Mouse (Mus musculus) embryo, embryonic 9.5 days (tissue): ENCODE results near the gene Fgfr2.
A peak's percentile ranks its signal among the peaks of the same experiment; 100 is the strongest.

Experiments used
- DNase-seq: peaks from one replicate; pipeline ENCODE4 v3.0.0-alpha.2; 2017; ENCODE audit errors: extremely low spot score

The Fgfr2 gene

DNA sequence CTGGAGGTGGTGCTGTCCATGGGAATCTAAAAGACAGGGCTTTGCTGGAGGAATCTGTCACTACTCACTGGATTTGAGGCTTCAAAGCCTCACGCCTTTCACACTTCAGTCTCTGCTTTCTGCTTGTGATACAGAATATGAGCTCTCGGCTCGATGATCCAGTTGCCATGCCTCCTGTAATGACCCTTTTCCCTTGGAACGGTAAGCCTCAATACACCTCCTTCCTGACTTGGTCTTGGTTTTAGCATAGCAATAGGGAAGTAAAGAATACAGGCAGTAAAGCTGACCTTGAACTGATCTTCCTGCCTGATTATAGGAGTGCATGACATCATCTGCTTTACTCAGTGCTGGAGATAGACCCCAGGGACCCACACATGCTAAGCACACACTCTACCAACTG is 1017.8 kb downstream of the Fgfr2 start:
- no peak for DNase-seq

DNA sequence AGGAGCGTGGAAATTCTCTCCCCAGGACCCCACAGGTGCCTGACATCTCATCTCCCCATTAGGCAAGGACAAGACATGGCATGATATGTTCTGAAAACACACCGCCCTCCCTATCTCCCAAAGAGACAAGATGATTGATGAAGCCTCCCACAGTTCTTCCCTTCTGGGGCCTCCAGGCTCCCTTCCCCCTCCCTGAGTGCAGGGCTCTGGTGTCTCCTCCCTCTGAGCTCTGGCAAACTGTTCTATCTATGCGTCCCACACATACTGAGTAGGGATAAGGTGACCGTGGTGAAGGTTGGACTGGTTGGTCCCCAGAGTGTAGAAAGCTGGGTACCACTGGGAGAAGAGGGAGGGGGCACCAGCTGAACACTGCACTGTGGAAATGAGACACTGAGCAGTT is 1024.7 kb downstream of the Fgfr2 start:
- no peak for DNase-seq

DNA sequence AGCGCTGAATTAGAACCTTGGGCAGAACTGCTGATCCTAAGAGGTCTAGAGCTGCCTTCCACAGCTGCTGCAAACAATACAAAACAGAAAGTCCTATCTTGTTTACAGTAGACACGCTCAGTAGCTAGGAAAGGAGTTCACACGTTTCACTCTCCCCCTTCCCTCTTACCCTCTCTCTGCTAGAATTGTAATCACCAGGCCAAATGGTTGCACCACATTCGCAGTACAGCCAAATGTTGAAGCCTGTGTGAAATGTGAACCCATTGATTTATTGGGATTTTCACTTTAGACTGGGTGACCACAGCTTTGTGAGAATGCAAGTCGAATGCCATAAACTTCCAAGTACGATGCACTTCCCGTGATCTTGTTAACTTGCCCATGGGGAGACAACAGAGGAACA is 1028.5 kb downstream of the Fgfr2 start:
- DNase-seq: no peak

DNA sequence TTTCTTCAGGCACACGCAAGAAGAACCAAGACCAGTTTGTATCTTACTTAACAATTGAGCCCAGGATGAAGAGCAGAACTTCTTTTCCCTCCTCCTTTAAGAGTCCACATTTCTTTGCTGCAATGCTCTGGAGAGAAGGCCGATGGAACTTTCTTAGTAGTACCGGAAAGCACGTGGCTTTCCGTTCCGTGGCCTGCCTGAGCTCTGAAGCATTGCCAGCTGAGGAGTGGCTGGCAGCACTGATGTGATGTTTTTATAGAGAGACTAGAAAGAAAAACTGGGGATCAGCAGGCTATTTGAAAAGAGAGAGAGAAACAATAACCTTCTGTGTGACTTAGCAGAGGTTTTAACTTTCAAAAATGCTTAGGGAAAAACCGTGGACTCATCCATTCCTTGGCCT is 1031.6 kb downstream of the Fgfr2 start:
- DNase-seq: no peak

DNA sequence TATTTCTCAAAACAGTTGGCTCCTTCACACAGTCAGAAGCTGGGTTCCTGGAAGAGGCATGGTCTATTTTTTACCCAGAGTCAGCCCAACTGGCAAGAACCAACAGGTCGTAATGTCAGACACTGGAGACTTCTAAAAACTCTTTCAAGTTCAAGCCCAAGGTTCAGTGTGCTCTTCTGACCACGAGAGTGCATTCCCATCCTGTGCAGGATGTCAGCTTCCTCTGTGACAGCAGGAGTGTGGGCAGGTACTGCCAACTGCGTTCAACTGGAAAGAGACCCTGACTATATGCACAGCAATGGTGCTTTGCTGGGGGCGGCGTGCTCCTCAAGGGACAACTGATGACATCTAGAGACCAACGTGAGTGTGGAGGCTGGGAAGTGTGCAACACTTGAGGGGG is 1034.5 kb downstream of the Fgfr2 start:
- no peak for DNase-seq

DNA sequence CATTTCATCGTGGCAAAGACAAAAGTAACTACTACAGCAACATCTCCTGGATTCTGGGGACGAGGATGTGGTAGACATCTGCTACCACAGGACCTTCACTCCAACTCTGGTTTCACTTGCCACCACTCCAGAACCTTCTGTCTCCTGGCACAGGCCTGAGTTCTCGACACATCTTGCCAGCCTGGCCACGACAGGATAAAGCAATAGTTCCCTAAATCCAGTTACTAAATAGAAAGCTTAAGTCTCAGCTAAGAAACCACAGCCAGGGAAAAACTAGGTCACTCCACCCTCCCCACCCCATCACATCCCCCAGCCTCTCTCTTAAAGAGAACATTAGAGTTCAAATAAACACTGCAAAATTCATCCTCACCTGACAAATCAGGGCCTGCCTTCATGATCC is 1035.0 kb downstream of the Fgfr2 start:
- DNase-seq: no peak

DNA sequence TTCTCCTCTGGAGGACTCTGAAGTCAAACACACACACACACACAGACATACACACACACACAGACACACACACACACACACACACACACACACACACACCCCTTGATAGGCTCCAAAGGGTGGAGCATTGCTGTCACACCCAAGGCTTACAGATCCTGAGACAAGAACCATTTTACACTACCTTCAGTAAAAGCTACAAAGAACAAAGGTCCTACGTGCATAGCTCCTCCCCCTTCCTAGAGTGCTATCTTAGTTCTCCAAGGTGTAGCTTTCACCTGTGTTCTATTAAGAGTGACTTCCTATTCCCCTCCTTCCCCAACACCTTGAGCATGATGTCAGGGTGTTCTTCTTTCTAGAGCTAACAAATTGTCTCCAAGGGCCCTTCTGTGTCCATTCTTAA is 1047.3 kb downstream of the Fgfr2 start:
- no peak for DNase-seq

DNA sequence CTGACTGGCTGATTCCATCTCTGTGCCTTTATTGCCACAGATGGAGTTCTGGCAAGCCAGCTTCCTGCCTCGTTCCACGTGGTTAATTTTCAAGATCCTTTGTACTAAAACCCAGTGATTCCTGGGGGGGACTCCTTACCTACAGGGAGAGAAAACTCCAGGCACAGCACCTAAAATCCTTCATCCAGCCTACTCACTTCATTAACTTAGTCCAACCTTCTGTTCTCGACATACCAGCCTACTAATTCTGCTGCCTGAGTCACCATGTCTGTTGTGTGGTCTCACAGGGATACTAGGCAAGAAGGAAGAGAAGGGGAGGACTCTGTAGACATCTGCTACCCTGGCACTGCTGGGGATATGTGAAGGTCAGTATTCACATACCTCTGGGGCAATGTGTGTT is 1048.6 kb downstream of the Fgfr2 start:
- no peak for DNase-seq

DNA sequence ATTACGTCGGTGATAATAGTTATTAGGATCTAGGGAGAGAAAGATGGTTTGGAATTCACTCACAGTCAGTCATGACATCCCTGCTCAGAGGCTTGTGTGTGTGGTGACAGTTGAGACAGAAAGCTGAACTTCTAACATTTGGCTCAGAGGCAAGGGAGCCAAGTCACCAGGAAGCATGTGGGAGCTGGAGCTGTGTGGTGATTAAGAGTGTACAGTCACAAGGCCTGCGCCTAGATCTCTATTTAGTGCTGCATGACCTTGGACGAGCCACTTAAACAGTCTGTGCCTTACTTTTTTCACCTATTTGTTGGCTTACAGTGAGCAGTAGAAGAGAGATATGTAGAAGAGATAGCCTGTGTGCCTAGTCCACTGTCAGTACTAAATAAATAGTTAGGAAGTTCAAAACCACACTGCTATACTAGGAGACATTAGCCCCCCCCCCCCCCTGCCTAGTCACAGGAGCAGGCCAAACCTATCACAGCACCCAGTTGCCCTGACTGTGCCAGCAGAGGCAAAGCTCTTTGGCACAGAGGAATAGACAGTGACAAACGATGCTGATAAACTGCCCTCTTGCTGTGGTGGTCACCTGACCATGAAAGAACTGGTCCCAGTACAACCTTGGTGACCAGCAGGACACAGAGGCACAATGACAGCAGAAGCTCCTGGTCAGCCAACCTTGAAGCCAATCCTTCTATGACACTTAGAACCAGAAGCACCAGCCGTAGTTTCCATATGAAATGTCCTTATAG is 1052.1 kb downstream of the Fgfr2 start:
- no peak for DNase-seq

DNA sequence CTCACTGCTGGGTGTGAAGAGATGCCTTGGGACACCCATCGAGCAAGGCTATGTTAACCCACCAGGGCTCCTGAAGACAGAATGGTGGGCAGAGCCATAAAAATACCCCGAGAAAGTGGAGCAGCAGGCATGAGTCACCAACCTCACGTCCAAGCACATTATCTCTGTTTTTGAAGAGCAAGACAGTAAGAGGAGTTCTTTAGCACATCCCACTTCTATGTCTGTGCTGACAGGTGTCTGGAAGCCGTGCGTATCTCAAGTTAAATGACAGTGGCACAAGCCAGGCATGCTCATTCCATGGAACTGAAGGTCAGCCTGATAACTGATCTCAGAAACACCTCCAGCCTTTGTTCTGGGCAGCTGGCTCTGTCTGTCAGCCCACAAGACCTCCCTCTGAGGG is 1055.2 kb downstream of the Fgfr2 start:
- no peak for DNase-seq

DNA sequence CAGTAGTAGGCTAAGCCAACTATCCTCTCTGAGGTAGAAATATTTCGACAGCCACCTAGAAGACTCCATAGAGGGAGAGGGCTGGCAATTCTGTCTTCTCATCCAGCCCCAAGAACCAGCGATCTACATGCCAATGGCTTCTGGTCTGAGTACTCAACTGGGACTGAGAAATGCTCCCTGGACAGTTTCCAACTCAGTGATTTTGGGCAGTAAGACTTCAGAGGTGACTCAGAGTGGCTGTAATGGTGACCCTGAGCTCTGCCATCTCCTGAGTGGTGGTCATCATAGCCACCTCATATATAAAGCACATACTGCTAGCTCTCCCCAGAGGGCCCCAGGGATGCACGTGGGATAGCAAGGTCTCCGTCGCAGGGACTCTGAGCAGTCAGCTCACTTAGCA is 1055.6 kb downstream of the Fgfr2 start:
- DNase-seq: no peak

DNA sequence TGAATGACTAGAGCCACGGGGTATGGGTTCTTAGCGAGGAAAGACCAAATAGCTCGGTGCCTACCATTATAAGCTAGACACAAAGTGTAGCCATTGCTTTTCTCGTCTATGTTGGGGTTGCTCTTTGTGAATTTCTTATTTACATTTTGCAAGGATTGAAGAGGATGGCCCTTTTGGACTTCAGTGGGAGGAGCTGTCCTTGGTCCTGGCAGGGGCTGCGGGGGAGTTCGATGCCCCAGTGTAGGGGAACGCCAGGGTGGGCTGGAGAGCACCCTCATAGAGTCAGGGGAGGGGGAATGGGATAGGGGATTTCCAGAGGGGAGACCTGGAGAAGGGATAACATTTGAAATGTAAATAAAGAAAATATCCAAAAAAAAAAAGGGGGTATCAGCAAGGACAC is 1063.0 kb downstream of the Fgfr2 start:
- no peak for DNase-seq

DNA sequence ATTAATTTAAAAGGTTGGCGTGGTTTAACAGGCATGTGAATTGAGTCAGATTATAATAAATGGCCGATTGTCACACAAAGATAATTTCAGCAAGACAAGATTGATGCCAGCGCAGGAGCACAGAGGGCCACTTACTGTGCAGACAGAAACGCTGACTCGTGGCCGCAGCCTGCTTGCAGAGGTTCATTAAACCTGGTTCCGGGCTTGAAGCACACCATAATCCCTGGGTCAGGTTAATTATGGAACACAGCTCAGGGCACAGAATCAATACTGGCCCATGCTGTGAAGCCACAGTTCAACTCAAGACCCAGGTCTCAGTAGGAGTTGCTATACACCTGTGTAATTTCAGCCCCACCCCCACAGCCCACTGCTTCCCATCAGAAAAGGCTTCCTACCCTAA is 1066.6 kb downstream of the Fgfr2 start:
- DNase-seq: no peak

DNA sequence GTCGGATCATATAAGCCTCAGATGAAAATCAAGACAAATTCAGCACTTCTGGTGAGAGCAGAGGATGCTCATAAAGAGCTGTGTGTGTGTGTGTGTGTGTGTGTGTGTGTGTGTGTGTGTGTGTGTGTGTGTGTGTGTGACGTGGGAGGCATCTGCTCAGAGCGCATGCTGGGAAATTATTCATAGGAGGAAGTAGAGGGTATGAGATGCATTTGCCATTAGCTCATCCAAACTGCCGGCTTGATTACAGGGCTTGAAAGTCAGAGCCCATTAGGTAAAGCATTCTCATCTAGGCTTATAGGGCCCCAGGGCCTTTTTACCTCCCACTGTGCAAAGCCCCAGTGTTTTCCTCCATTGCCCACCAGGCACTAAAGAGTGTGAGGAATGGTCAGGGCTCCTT is 1076.5 kb downstream of the Fgfr2 start:
- DNase-seq: no peak

DNA sequence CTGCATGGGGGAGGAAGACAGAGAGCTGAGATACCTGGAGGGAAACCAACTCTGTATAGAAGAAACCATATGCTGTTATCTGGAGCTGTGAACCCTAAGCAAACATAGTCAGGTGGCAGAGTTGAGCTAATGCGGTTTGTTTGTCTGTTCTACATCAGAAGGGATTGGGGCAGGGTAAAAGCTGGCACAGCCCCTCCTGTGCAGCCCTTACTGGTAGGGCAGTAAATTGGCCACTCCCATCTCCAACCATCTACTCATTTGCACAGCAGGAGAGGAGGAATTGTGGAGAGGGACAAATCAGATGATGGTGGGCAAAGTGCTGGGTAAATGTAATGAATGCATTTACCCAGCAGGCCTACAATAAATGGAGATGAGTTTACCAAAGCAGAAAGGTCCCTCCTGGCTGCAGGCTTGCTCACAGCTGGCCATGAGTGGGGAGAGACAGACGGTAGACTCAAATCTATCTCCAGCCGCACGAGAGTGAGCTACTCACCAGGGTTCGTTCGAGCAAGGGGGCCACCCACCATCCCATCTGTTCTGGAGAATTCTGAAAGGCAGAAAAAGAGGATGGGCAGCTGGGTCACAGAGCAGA is 1091.1 kb downstream of the Fgfr2 start:
- no peak for DNase-seq

DNA sequence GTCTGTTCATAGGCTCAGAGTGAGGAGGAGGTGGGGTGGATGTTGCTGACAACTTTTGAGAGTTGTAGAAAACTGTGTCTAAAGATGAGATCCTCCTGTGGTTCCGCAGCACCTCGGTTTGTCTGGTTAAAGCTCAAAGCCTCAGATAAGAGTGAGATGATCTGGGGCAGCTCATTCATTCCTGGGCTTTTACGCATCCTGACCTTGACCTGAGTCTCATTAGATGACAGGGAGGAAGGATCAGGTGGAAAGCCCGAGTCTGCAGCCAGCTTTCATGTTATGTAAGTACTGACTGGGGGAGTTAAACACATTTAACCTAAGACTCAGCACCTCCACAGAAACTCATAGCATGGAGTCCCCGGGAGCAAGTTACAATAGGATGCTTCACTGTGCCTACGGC is 1096.5 kb downstream of the Fgfr2 start:
- DNase-seq: no peak

DNA sequence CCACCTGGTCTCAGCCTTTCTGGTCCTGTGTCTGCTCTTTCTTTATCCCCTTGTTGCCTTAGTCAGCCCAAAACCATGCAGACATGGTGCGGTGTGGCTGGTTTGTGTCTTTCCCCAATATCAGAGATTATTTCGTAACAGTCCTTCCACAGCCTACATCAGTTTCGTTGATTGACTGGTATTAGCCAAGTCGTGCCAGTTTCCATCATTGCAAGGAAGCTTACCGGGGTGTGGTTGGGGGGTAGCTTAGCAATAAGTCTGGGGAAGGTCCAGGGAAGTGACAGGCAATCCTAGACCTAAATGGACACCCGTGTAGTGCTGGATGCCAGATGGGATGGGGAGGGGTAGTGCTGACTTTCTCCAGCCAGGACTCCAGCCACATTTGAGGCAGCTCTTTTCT is 1097.6 kb downstream of the Fgfr2 start:
- DNase-seq: no peak

DNA sequence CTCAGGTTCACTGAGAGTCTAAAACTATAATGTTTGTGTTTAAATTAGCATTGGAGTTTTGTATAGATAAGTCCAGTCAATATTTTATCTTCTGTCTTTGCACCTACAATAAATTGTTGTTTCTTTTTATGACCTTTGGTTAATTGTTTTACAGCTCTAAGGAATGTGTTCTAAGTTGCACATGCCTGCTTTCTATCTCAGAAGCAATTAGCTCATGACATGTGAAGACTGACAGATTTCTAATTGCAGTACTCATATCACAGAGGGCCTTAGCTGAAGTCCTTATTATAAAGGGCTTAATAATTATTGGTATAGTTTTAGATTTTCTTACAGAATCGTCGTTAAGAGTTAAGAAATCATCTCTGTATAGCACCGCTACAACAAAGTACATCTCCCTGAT is 1107.2 kb downstream of the Fgfr2 start:
- DNase-seq: no peak

DNA sequence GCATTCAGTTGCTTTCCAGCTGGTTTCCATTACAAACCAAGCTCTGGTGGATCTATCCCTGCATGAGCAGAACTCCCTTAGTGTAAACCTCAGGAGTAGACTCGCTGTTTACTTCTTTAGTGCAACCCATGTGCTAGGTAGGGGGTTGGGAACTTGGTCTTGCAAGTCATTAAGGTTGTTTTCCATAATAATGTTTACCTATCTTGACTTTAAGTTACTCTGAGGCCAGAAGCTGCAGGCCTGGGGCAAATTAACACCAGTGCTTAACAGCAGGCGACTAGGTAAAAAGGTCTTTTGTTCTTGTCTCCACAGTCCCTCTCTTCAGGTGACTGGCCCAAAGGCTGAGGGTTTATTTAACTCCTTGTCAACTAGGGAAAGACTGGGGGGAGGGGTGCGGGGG is 1108.0 kb downstream of the Fgfr2 start:
- peak; percentile 15 for DNase-seq

DNA sequence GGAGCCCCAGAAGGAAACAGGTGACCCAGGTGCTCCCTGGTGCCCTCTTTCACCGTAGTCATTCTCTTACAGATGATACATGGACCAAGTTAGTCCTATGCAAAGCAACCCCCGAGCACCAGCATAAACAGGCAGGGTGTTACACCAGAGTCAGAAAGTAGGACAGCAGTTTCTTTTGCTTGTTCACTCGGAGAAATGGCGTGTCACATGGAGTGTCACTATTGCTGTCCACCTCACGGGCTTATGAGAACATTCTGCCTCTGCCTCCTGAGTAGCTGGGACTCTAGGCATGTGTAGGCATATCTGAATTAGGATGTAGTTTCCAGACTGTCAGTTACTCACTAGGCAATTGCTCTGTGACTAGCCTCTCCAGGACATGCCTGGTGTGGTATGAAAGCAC is 1109.2 kb downstream of the Fgfr2 start:
- no peak for DNase-seq

DNA sequence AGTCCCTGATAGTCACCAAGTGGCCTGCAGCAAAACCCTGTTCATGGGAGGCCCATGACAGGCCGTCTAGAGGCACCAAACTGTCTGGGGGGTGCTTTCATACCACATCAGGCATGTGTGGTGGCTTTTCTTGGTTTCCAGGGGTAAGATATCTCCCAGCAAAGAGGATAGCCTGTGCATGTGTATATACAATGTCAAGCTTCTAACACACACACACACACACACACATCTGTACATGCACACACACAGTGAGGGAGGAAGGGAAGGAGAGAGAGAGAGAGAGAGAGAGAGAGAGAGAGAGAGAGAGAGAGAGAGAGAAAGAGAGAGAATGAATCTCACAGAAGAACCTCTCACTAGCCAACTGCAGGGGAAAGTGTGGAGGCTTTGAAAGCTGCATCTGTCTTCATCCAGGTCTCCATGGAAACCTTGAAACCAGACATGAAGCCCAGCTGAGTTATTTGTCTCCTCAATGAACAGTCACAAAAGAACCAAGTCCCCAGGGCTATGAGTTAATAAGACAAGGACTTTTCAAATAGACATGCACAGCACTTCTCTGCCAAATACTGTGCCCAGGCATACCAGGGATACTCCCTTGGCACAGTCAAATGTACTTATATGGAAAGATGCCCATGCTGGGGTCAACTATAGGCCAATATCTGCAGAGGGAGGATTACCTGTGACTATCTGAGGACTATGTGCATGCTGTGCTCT is 1110.0 kb downstream of the Fgfr2 start:
- no peak for DNase-seq

DNA sequence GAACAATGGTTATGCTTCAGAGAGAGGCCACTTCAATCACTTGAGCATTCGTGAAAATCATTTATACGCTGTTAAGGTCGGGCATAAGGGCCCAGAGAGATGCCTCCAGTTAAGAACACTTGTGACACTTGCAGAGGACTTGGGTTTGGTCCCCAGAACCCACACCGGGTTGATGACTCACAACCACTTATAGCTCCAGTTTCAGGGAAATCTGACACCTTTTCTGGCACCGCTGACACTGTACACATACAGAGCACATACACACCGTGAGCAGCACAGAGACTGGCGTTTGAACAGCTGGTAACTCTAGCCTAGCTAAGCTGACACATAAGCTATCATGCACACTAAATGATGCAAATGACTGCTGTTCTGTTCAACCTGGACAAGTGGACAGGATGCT is 1114.1 kb downstream of the Fgfr2 start:
- DNase-seq: no peak

DNA sequence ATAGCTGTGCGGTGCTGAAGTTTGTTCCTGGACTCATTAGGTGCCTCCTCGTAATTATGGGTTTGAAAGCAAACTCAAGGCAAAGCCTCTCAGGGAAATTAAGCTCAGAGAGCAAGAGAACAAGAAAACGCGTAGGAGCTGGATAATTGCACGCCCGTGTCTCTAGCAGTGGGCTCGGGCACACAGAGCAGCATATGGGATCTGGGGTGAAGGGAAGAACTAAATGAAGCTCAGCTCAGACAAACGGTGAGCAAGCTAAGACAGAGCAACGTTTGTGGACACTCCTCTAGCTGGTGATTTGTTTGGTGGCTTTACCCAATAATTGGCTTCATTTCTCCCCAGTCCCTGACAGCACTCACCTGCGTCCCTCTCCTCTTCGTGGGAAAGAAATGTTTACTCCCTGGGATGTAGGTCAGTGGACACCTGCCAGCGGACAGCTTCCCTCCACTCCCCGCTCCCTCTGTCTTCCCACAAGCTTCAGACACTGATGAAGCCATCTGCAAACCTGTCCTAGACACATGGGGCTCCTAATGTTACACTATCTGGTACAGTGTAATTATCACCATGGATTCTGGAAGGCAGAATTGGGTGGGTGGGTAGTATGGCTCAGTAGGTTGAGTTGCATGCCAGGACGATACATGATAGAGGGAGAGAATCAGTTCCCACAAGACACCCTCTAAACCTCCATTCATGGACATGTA is 1117.0 kb downstream of the Fgfr2 start:
- no peak for DNase-seq
